Mouse (Mus musculus) gastrocnemius, postnatal 25 days (tissue): ENCODE data around the gene Prame. TPM values are rescaled to one million over a fixed set of nuclear protein-coding genes. Genes with fewer than 3 reads are reported as not detected.
"Not testable (repeated sequence)": the region's sequence is repeated elsewhere in the genome, so short reads cannot be mapped to it uniquely, and the experiment has no call there.

Experiments used
- DNase-seq: peaks from one replicate; pipeline ENCODE4 v3.0.0; 2022
- long read RNA-seq, 2 experiments: library from polyadenylated mRNA; stranded (forward); transcript quantifications; one replicate each; pipeline ENCODE4 v2.0.0; 2021
- total RNA-seq, 2 experiments: library from RNA; stranded (reverse); gene quantifications; 1 replicate in 1 of 2; 2 replicates in 1 of 2; pipeline ENCODE4 v1.2.3; 2021

Gene Prame
- total RNA-seq = not detected
- long read RNA-seq, experiment 1 = 0 reads
- long read RNA-seq, experiment 2 = 0 reads

- DNase-seq = no peak
Measured at GRCm38 (mm10) chrX:135627605-135628004, at the start of gene Prame. Gene Prame, minus strand, starts transcription at chrX:135627705.

GRCm38 (mm10) chrX:135652173-135652772, 24.8 kb upstream of the Prame start:
- no peak for DNase-seq

- peak; percentile 10 for DNase-seq
Measured at GRCm38 (mm10) chrX:135601298-135602029, 26.0 kb downstream of the Prame start.

GRCm38 (mm10) chrX:135598677-135599076, 28.8 kb downstream of the Prame start, which contains the start of gene Nxf7:
Gene Nxf7, minus strand, starts transcription at chrX:135598777.
- DNase-seq = no peak

- no peak for DNase-seq
Measured at GRCm38 (mm10) chrX:135598096-135598495, 29.4 kb downstream of the Prame start.

- DNase-seq = no peak
Measured at GRCm38 (mm10) chrX:135576412-135576811, 51.1 kb downstream of the Prame start.

- DNase-seq = not testable (repeated sequence)
Measured at GRCm38 (mm10) chrX:135574958-135575628, 52.4 kb downstream of the Prame start.

- not testable (repeated sequence) for DNase-seq
Measured at GRCm38 (mm10) chrX:135574261-135574957, 53.1 kb downstream of the Prame start.

GRCm38 (mm10) chrX:135569467-135569866, 58.0 kb downstream of the Prame start:
- not testable (repeated sequence) for DNase-seq

- DNase-seq = not testable (repeated sequence)
Measured at GRCm38 (mm10) chrX:135564934-135565333, 62.6 kb downstream of the Prame start.

Other genes with a start within 250 kb of the Prame start
- not detected for gene Gm7903, start 193.9 kb downstream of the Prame start, total RNA-seq
- not detected for gene AV320801, start 133.1 kb downstream of the Prame start, total RNA-seq
- not detected for gene Nxf7, start 28.9 kb downstream of the Prame start, total RNA-seq
- gene Tcp11x2, start 66.1 kb upstream of the Prame start, total RNA-seq = not detected
- gene Tmsb15a, start 97.6 kb upstream of the Prame start, total RNA-seq = not detected
- 1 to 10 TPM; 2.5 to 3.2 TPM for gene Armcx5, start 115.0 kb upstream of the Prame start, total RNA-seq
- 10 to 100 TPM; 15.9 to 16.8 TPM for gene Gprasp1, start 115.0 kb upstream of the Prame start, total RNA-seq
- gene Bhlhb9, start 169.9 kb upstream of the Prame start, total RNA-seq = 1 to 10 TPM; 3.2 to 4.1 TPM
- 1 to 10 TPM; 1.2 to 1.3 TPM for gene Gprasp2, start 211.3 kb upstream of the Prame start, total RNA-seq